Mouse (Mus musculus) WW6 (cell line): ENCODE data around the gene Smyd1.
A peak's percentile ranks its signal among the peaks of the same experiment; 100 is the strongest.
"Not testable (repeated sequence)": the region's sequence is repeated elsewhere in the genome, so short reads cannot be mapped to it uniquely, and the experiment has no call there.

Experiments
- DNase-seq: peaks from one replicate; pipeline ENCODE4 v3.0.0-alpha.2; 2013; ENCODE audit warnings: low read depth, low spot score

The Smyd1 gene

GRCm38 (mm10) chr6:71321826-71322283, at the start of gene Smyd1:
Smyd1 (minus strand) TSS chr6:71322233.
- DNase-seq: no peak

GRCm38 (mm10) chr6:71371085-71371605, 49.1 kb upstream of the Smyd1 start:
- no peak for DNase-seq

- DNase-seq: no peak
These were observed 47.4 kb upstream of the Smyd1 start for GRCm38 (mm10) chr6:71369416-71369815.

- DNase-seq: no peak
These were observed 42.0 kb upstream of the Smyd1 start for GRCm38 (mm10) chr6:71363995-71364394.

- no peak for DNase-seq
These were observed 39.2 kb upstream of the Smyd1 start for GRCm38 (mm10) chr6:71361156-71361670.

GRCm38 (mm10) chr6:71360751-71361150, 38.7 kb upstream of the Smyd1 start:
- no peak for DNase-seq

- DNase-seq: no peak
These were observed 38.2 kb upstream of the Smyd1 start for GRCm38 (mm10) chr6:71360221-71360620.

- DNase-seq: no peak
These were observed 35.5 kb upstream of the Smyd1 start for GRCm38 (mm10) chr6:71357493-71357892.

- no peak for DNase-seq
These were observed 31.7 kb upstream of the Smyd1 start for GRCm38 (mm10) chr6:71353722-71354121.

- no peak for DNase-seq
These were observed 30.9 kb upstream of the Smyd1 start for GRCm38 (mm10) chr6:71352866-71353427.

GRCm38 (mm10) chr6:71352201-71352600, 30.2 kb upstream of the Smyd1 start:
- no peak for DNase-seq

GRCm38 (mm10) chr6:71351201-71351600, 29.2 kb upstream of the Smyd1 start:
- no peak for DNase-seq

GRCm38 (mm10) chr6:71348006-71348405, 26.0 kb upstream of the Smyd1 start:
- DNase-seq: peak; percentile 7

GRCm38 (mm10) chr6:71341179-71341578, 19.1 kb upstream of the Smyd1 start:
- no peak for DNase-seq

- DNase-seq: no peak
These were observed 17.3 kb upstream of the Smyd1 start for GRCm38 (mm10) chr6:71339351-71339750.

GRCm38 (mm10) chr6:71338941-71339340, 16.9 kb upstream of the Smyd1 start:
- DNase-seq: no peak

GRCm38 (mm10) chr6:71337666-71338065, 15.6 kb upstream of the Smyd1 start:
- no peak for DNase-seq

GRCm38 (mm10) chr6:71333578-71334273, 11.7 kb upstream of the Smyd1 start:
- DNase-seq: no peak

- DNase-seq: no peak
These were observed 11.0 kb upstream of the Smyd1 start for GRCm38 (mm10) chr6:71333031-71333430.

GRCm38 (mm10) chr6:71332236-71332965, 10.4 kb upstream of the Smyd1 start:
- DNase-seq: no peak

- not testable (repeated sequence) for DNase-seq
These were observed 9.5 kb upstream of the Smyd1 start for GRCm38 (mm10) chr6:71331491-71331890.

GRCm38 (mm10) chr6:71330486-71330885, 8.5 kb upstream of the Smyd1 start:
- no peak for DNase-seq
